Mouse (Mus musculus) limb, embryonic 12.5 days (tissue): ENCODE data around the gene Usp12. TPM values are rescaled to one million over a fixed set of nuclear protein-coding genes. Genes with fewer than 3 reads are reported as not detected.

Experiments used
- ATAC-seq: fragments of 200-750 bp; cut with Nextera tagmentation; 2 replicates; pipeline ENCODE4 v1.8.0; 2017; ENCODE audit warnings: low read depth, moderate TSS enrichment; ENCODE audit not compliant: insufficient number of reproducible peaks, insufficient read depth, low FRiP score, low TSS enrichment
- H3K27ac ChIP-seq: fragments of 300-500 bp; sonication (generic); 2 replicates; pipeline ENCODE4 v1.5.1; 2016; ENCODE audit warnings: mild to moderate bottlenecking, moderate library complexity
- H3K27me3 ChIP-seq: fragments of 300-500 bp; sonication (generic); 2 replicates; pipeline ENCODE4 v1.6.1; 2016; ENCODE audit warnings: mild to moderate bottlenecking, moderate library complexity
- H3K36me3 ChIP-seq: fragments of 300-500 bp; sonication (generic); 2 replicates; pipeline ENCODE4 v1.6.1; 2016; ENCODE audit warnings: mild to moderate bottlenecking, moderate library complexity
- H3K4me1 ChIP-seq: fragments of 300-500 bp; sonication (generic); replicated peaks from 2 replicates; pipeline ENCODE4 v1.6.1; 2016
- H3K4me2 ChIP-seq: fragments of 300-500 bp; sonication (generic); 2 replicates; pipeline ENCODE4 v1.6.1; 2016; ENCODE audit warnings: mild to moderate bottlenecking, moderate library complexity
- H3K4me3 ChIP-seq: fragments of 300-500 bp; sonication (generic); replicated peaks from 2 replicates; pipeline ENCODE4 v1.5.1; 2016; ENCODE audit warnings: mild to moderate bottlenecking
- H3K9ac ChIP-seq: fragments of 300-500 bp; sonication (generic); replicated peaks from 2 replicates; pipeline ENCODE4 v1.6.1; 2016; ENCODE audit warnings: mild to moderate bottlenecking, moderate library complexity
- H3K9me3 ChIP-seq: fragments of 300-500 bp; sonication (generic); 2 replicates; pipeline ENCODE4 v1.6.1; 2016; ENCODE audit warnings: mild to moderate bottlenecking, moderate library complexity
- WGBS: fragments of 180-500 bp; shearing (Covaris S2); methylation state at CpG from one replicate; pipeline ENCODE4 v1.1.7; 2016; 5-methylcytosine and 5-hydroxymethylcytosine counted together
- polyA plus RNA-seq: library from polyadenylated mRNA; unstranded; fragments of >200 nt; fragmentation: Nextera tagmentation; extraction: Ambion mirVana; gene quantifications from 2 replicates; pipeline ENCODE4 v1.2.1, GENCODE M21; 2016

Usp12 gene
- polyA plus RNA-seq, 1 experiment from 2014 or later = 15.2 TPM

DNA sequence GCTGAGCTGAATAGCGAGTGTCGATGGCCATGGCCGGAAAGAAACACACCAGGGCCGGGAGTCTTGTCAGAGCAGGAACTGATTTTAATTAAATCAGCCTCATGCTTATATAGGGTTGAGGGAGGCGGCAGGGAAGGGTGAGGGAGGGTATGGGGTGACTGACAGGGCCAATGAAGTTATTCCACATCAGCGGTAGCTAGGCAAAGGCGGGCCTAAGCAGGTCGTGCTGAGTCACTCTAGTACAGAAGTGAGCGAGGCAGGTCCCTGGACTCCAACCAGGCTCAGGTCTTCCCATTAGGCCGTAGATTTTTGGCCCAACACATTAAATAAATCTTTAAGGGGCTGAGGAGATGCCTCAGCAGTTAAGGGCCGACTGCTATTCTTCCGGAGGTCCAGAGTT lies 81.0 kb downstream of the Usp12 start:
- Histone ChIP-seq H3K9ac (no peak overlapping the region), H3K4me2 (no peak overlapping the region), H3K4me1 (peaks cover 11% of the 10 kb centered on the region; the same call in 1 of the 2 replicates), H3K9me3 (no peaks in the 10 kb centered on the region), H3K36me3 (no peaks in the 10 kb centered on the region), H3K27ac (no peak overlapping the region), H3K4me3 (no peak overlapping the region), H3K27me3 (no peaks in the 10 kb centered on the region)
- no peak for ATAC-seq
- 91% methylated on average over 12 of the region's 12 CpGs for WGBS

- Histone ChIP-seq H3K27ac (peak overlapping the region; percentile 37; the same call in 1 of the 2 replicates), H3K9me3 (no peaks in the 10 kb centered on the region), H3K4me3 (no peak overlapping the region), H3K4me2 (no peak overlapping the region), H3K4me1 (peaks cover 11% of the 10 kb centered on the region; the same call in 1 of the 2 replicates), H3K36me3 (no peaks in the 10 kb centered on the region), H3K27me3 (no peaks in the 10 kb centered on the region), H3K9ac (0 out of 2 replicates have a peak overlapping the region, but pooled peaks have one; percentile 23)
- 71% methylated on average over 10 of the region's 10 CpGs for WGBS
- ATAC-seq = no peak
These were observed 81.7 kb downstream of the Usp12 start for GRCm38 (mm10) chr5:146713088-146713487.

- no peak overlapping the region for H3K4me3 ChIP-seq
- 68% methylated on average over 18 of the region's 18 CpGs for WGBS
These were observed 82.4 kb downstream of the Usp12 start for GRCm38 (mm10) chr5:146712282-146712918.

GRCm38 (mm10) chr5:146709361-146709760 lies 85.4 kb downstream of the Usp12 start:
- H3K4me2 ChIP-seq = no peak overlapping the region
- H3K27ac ChIP-seq = no peak overlapping the region
- no peak for ATAC-seq
- H3K4me3 ChIP-seq = no peak overlapping the region
- H3K4me1 ChIP-seq = peaks cover 11% of the 10 kb centered on the region; the same call in 1 of the 2 replicates
- no peaks in the 10 kb centered on the region for H3K36me3 ChIP-seq
- H3K27me3 ChIP-seq = no peaks in the 10 kb centered on the region
- no peaks in the 10 kb centered on the region for H3K9me3 ChIP-seq
- 65% methylated on average over 3 of the region's 3 CpGs for WGBS
- no peak overlapping the region for H3K9ac ChIP-seq

More at GRCm38 (mm10) chr5:146712282-146712918, 82.4 kb downstream of the Usp12 start:
- H3K4me2 ChIP-seq = no peak overlapping the region
- 0 out of 2 replicates have a peak overlapping the region, but pooled peaks have one; percentile 23 for H3K9ac ChIP-seq
- no peaks in the 10 kb centered on the region for H3K27me3 ChIP-seq
- peak overlapping the region; percentile 37; the same call in 1 of the 2 replicates for H3K27ac ChIP-seq
- peaks cover 11% of the 10 kb centered on the region; the same call in 1 of the 2 replicates for H3K4me1 ChIP-seq
- H3K36me3 ChIP-seq = no peaks in the 10 kb centered on the region
- no peaks in the 10 kb centered on the region for H3K9me3 ChIP-seq
- no peak for ATAC-seq

DNA sequence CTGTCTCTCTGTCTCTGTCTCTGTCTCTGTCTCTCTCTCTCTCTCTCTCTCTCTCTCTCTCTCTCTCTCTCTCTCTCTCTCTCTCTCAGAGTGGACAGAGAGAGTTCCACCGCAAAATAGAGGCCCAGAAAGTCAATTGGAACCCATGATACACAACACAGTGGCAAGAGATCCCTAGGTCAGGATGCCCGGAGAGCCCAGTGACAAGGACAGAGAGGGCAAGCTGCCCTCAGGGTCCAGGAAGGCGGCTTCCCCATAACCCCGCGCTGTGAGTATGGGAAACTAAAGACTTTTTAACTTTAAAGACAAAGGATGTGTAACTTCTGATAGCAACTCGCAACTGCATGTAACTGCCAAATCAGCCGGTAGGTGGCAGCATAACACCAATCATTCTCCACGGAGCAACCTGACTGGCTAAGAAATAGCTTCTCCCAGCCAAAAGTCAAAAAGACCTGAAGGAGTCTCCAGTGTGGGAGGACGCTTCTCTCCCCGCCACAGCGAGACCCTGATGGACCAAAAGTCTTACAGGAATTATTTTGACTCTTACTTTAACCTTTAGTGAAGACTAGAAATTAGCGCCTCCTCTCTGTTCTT lies 88.9 kb downstream of the Usp12 start:
- no peak for ATAC-seq
- no peaks in the 10 kb centered on the region for H3K27me3 ChIP-seq
- H3K4me2 ChIP-seq = 0 out of 2 replicates have a peak overlapping the region, but pooled peaks have one; percentile 23
- H3K4me3 ChIP-seq = no peak overlapping the region
- H3K36me3 ChIP-seq = no peaks in the 10 kb centered on the region
- H3K4me1 ChIP-seq = no peaks in the 10 kb centered on the region
- H3K27ac ChIP-seq = no peak overlapping the region
- H3K9ac ChIP-seq = no peak overlapping the region
- no peaks in the 10 kb centered on the region for H3K9me3 ChIP-seq
- WGBS = 13% methylated on average over 12 of the region's 12 CpGs

DNA sequence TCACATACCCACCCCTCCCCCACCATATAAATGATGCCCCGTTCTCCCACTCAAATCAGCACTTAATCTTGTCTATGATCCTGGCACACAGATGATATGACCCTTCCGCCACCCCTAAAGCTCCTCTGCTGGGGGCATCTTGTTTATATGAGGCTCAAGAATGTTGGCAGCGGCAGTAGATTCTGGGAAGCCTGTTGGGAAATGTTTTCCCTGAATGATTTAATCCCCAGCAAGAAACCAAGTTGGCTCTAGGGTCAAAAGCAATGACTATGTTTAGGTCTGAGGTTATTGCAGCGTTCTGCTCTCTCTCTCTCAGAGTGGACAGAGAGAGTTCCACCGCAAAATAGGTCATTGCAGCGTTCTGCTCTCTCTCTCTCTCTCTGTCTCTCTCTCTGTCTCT lies 89.4 kb downstream of the Usp12 start:
- 76% methylated on average over 6 of the region's 6 CpGs for WGBS
- no peak overlapping the region for H3K9ac ChIP-seq
- H3K36me3 ChIP-seq = no peaks in the 10 kb centered on the region
- no peak overlapping the region for H3K4me2 ChIP-seq
- H3K4me1 ChIP-seq = 0 out of 2 replicates have a peak, but pooled peaks cover 4% of the 10 kb centered on the region
- no peaks in the 10 kb centered on the region for H3K27me3 ChIP-seq
- no peak overlapping the region for H3K27ac ChIP-seq
- no peaks in the 10 kb centered on the region for H3K9me3 ChIP-seq
- H3K4me3 ChIP-seq = no peak overlapping the region
- ATAC-seq = no peak

GRCm38 (mm10) chr5:146704241-146704640 lies 90.6 kb downstream of the Usp12 start:
- H3K27me3 ChIP-seq = no peaks in the 10 kb centered on the region
- H3K36me3 ChIP-seq = no peaks in the 10 kb centered on the region
- ATAC-seq = no peak
- H3K4me2 ChIP-seq = no peak overlapping the region
- H3K27ac ChIP-seq = no peak overlapping the region
- 0 out of 2 replicates have a peak, but pooled peaks cover 6% of the 10 kb centered on the region for H3K4me1 ChIP-seq
- no peak overlapping the region for H3K9ac ChIP-seq
- H3K4me3 ChIP-seq = no peak overlapping the region
- WGBS = 94% methylated on average over 4 of the region's 4 CpGs
- H3K9me3 ChIP-seq = no peaks in the 10 kb centered on the region

DNA sequence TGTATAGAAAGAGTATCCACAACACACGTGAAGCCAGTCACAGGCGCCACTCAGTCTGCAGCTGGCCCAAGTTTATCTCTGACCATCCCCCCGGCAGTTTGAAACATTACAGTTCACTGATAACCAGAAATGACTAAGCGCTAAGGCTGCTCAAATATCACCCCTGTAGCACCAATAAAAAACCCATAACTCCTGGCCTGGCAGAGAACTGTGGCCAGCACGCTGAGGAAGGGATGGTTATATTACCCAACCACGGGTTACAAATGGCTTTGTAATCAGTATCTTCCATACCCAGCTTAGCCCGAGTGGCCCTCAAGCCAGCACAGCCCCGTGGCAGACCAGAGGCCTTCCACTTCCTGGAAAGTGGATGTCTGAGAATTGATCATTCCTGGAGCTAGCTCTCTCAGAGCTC lies 91.1 kb downstream of the Usp12 start:
- 51% methylated on average over 8 of the region's 8 CpGs for WGBS
- ATAC-seq = no peak
- no peak overlapping the region for H3K4me2 ChIP-seq
- H3K27me3 ChIP-seq = no peaks in the 10 kb centered on the region
- no peak overlapping the region for H3K4me3 ChIP-seq
- H3K9me3 ChIP-seq = no peaks in the 10 kb centered on the region
- H3K9ac ChIP-seq = no peak overlapping the region
- no peak overlapping the region for H3K27ac ChIP-seq
- H3K36me3 ChIP-seq = no peaks in the 10 kb centered on the region
- 0 out of 2 replicates have a peak, but pooled peaks cover 6% of the 10 kb centered on the region for H3K4me1 ChIP-seq

DNA sequence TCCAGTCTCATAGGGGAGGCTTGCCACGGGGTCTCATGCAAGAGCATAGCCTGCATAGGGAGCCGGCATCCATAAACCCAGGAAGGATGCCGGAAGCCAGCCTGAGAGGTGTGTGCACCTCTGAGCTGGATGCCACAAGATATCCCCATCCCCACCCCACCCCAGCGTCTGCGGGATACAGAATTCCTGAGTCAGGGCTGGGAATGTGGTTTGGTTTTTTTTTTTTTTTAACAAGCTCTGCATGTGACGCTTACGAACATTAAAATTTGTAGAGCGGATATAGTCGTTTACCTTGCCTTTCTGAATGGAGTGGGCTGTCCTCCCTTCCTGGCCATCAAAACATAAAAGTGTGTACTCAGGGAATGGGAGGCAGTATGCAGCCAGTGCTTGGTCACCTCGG lies 94.7 kb downstream of the Usp12 start:
- no peaks in the 10 kb centered on the region for H3K36me3 ChIP-seq
- H3K4me2 ChIP-seq = no peak overlapping the region
- 55% methylated on average over 10 of the region's 10 CpGs for WGBS
- no peak overlapping the region for H3K27ac ChIP-seq
- H3K4me3 ChIP-seq = no peak overlapping the region
- no peak for ATAC-seq
- no peak overlapping the region for H3K9ac ChIP-seq
- H3K4me1 ChIP-seq = 0 out of 2 replicates have a peak, but pooled peaks cover 6% of the 10 kb centered on the region
- no peaks in the 10 kb centered on the region for H3K27me3 ChIP-seq
- no peaks in the 10 kb centered on the region for H3K9me3 ChIP-seq

GRCm38 (mm10) chr5:146699433-146700019 lies 95.3 kb downstream of the Usp12 start:
- H3K27ac ChIP-seq = no peak overlapping the region
- ATAC-seq = no peak
- no peak overlapping the region for H3K9ac ChIP-seq
- H3K4me2 ChIP-seq = no peak overlapping the region
- H3K4me3 ChIP-seq = no peak overlapping the region
- no peaks in the 10 kb centered on the region for H3K27me3 ChIP-seq
- 86% methylated on average over 4 of the region's 4 CpGs for WGBS
- no peaks in the 10 kb centered on the region for H3K9me3 ChIP-seq
- 0 out of 2 replicates have a peak, but pooled peaks cover 6% of the 10 kb centered on the region for H3K4me1 ChIP-seq
- no peaks in the 10 kb centered on the region for H3K36me3 ChIP-seq

DNA sequence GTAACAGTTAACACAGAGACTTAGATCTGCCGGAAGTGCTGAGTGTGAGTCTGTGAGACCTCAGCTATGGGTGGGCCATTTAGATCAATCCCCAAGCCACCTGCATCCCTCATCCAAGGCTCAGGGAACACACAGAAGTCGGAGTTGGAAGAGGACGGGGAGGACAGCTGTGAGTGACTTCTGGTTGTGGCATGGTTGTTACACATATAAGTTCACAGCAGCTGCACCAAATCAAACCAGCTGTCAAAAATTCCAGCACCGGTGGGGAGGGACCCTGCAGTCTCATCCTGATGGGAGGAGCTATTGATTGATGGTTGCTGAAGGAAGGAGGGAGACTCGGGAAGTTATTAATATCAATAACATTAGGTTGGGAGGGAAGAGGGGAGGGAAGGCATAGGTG lies 99.3 kb downstream of the Usp12 start:
- 0 out of 2 replicates have a peak, but pooled peaks cover 5% of the 10 kb centered on the region for H3K27me3 ChIP-seq
- no peak overlapping the region for H3K4me3 ChIP-seq
- 69% methylated on average over 5 of the region's 5 CpGs for WGBS
- H3K9ac ChIP-seq = no peak overlapping the region
- no peaks in the 10 kb centered on the region for H3K36me3 ChIP-seq
- no peaks in the 10 kb centered on the region for H3K9me3 ChIP-seq
- ATAC-seq = no peak
- H3K4me2 ChIP-seq = no peak overlapping the region
- no peak overlapping the region for H3K27ac ChIP-seq
- peaks cover 11% of the 10 kb centered on the region for H3K4me1 ChIP-seq
